ENCODE assay signal across 14 mouse cellular contexts in genomic region chr4:130820594-130821255, GRCm38 (mm10). TPM values are rescaled to one million over a fixed set of nuclear protein-coding genes. Genes with fewer than 3 reads are reported as not detected.
DNase-seq lines count a peak whose midpoint lies in the region; ATAC-seq and TF ChIP-seq lines count a peak whose summit lies in the region.
"Had no signal": no experiment of that assay in that cellular context is flagged by ENCODE, and none has a peak within 500 bp of the region (broad histone marks: within the 10 kb centered on the region; RNA-seq: fewer than 3 reads in every experiment).

No protein-coding gene starts in this region.

- no peak overlapping the region for H3ac ChIP-seq in myocyte (ENCODE audit: control insufficient read depth, insufficient read length)

- no peak overlapping the region for H3K9ac ChIP-seq in kidney, embryonic 14.5 days (ENCODE audit: low read depth, low read length)
- no peak overlapping the region for H3K9ac ChIP-seq in midbrain, embryonic 14.5 days (replicated peaks; ENCODE audit: low read length)
- H3K9ac ChIP-seq in midbrain, embryonic 13.5 days (replicated peaks): no peak overlapping the region
- no peak overlapping the region for H3K9ac ChIP-seq in heart, embryonic 15.5 days
- H3K9ac ChIP-seq: embryonic facial prominence, embryonic 13.5 days; forebrain, embryonic 13.5 days had no signal

- no peak for TF ChIP-seq POLR2A in myocyte (IDR thresholded peaks at IDR 0.05; ENCODE audit: insufficient read length, low read depth)

- no peak overlapping the region for H3K4me3 ChIP-seq in kidney, embryonic 14.5 days (ENCODE audit: low read length)
- no peak overlapping the region for H3K4me3 ChIP-seq in midbrain, embryonic 14.5 days (replicated peaks; ENCODE audit: low read depth, low read length)
- no peak overlapping the region for H3K4me3 ChIP-seq in midbrain, embryonic 13.5 days (replicated peaks)
- H3K4me3 ChIP-seq in heart, embryonic 15.5 days: no peak overlapping the region
- no peak overlapping the region for H3K4me3 ChIP-seq in myocyte
- H3K4me3 ChIP-seq: embryonic facial prominence, embryonic 13.5 days; forebrain, embryonic 13.5 days; left cerebral cortex, adult 2 months had no signal

- H3K27ac ChIP-seq in kidney, embryonic 14.5 days (ENCODE audit: low read depth, low read length): no peak overlapping the region
- H3K27ac ChIP-seq in midbrain, embryonic 14.5 days (replicated peaks; ENCODE audit: low read depth, low read length): 0 out of 2 replicates have a peak overlapping the region, but pooled peaks have one; percentile 20
- H3K27ac ChIP-seq in midbrain, embryonic 13.5 days: no peak overlapping the region
- peak overlapping the region; percentile 67 for H3K27ac ChIP-seq in heart, embryonic 15.5 days
- H3K27ac ChIP-seq: embryonic facial prominence, embryonic 13.5 days; forebrain, embryonic 13.5 days; left cerebral cortex, adult 2 months had no signal

- H3K36me3 ChIP-seq in kidney, embryonic 14.5 days (ENCODE audit: control insufficient read depth, insufficient read depth, low read length): peaks cover 9% of the 10 kb centered on the region
- H3K36me3 ChIP-seq in midbrain, embryonic 14.5 days (ENCODE audit: control insufficient read depth, insufficient read depth, low read length): peaks cover 54% of the 10 kb centered on the region
- peaks cover 50% of the 10 kb centered on the region for H3K36me3 ChIP-seq in midbrain, embryonic 13.5 days
- H3K36me3 ChIP-seq in heart, embryonic 15.5 days: 0 out of 2 replicates have a peak, but pooled peaks cover 8% of the 10 kb centered on the region
- no peaks in the 10 kb centered on the region for H3K36me3 ChIP-seq in myocyte (ENCODE audit: control insufficient read depth, insufficient read depth)

- DNase-seq in kidney, adult 9 months: peak; percentile 29
- no peak for DNase-seq in midbrain, embryonic 14.5 days
- DNase-seq in cerebellum, postnatal 14 days: no peak
- DNase-seq: adrenal gland, postnatal 36 days; cerebellum, postnatal 36 days; liver; right cerebral cortex, postnatal 14 days had no signal

- H3K9me3 ChIP-seq in kidney, embryonic 14.5 days (ENCODE audit: control insufficient read depth, low read length): no peaks in the 10 kb centered on the region
- no peaks in the 10 kb centered on the region for H3K9me3 ChIP-seq in midbrain, embryonic 14.5 days (ENCODE audit: control insufficient read depth, low read length)
- H3K9me3 ChIP-seq in midbrain, embryonic 13.5 days: no peaks in the 10 kb centered on the region
- H3K9me3 ChIP-seq in heart, embryonic 15.5 days (replicated peaks): no peaks in the 10 kb centered on the region
- H3K9me3 ChIP-seq: embryonic facial prominence, embryonic 13.5 days; forebrain, embryonic 13.5 days had no signal

- no peaks in the 10 kb centered on the region for H3K79me2 ChIP-seq in myocyte (ENCODE audit: control insufficient read depth, insufficient read depth)

- H3K4me2 ChIP-seq in kidney, embryonic 14.5 days (replicated peaks; ENCODE audit: low read depth, low read length): no peak overlapping the region
- H3K4me2 ChIP-seq in midbrain, embryonic 14.5 days (ENCODE audit: low read length): no peak overlapping the region
- no peak overlapping the region for H3K4me2 ChIP-seq in midbrain, embryonic 13.5 days (replicated peaks)
- no peak overlapping the region for H3K4me2 ChIP-seq in heart, embryonic 15.5 days
- H3K4me2 ChIP-seq in myocyte (ENCODE audit: low read depth): no peak overlapping the region
- H3K4me2 ChIP-seq: embryonic facial prominence, embryonic 13.5 days; forebrain, embryonic 13.5 days had no signal

- ATAC-seq in kidney, embryonic 14.5 days (ENCODE audit: low FRiP score, low TSS enrichment): no peak
- no peak for ATAC-seq in midbrain, embryonic 14.5 days (ENCODE audit: low FRiP score, low TSS enrichment)
- ATAC-seq in midbrain, embryonic 13.5 days: no peak
- ATAC-seq in heart, embryonic 15.5 days (replicated peaks; ENCODE audit: insufficient number of reproducible peaks, insufficient read depth, low FRiP score, low read depth): no peak
- ATAC-seq: forebrain, embryonic 13.5 days had no signal

- WGBS in kidney, embryonic 14.5 days: 79% methylated on average over 7 of the region's 7 CpGs
- 80% methylated on average over 7 of the region's 7 CpGs for WGBS in midbrain, embryonic 14.5 days
- WGBS in midbrain, embryonic 13.5 days: 85% methylated on average over 7 of the region's 7 CpGs
- 70% methylated on average over 7 of the region's 7 CpGs for WGBS in heart, embryonic 15.5 days

- no peaks in the 10 kb centered on the region for H3K4me1 ChIP-seq in kidney, embryonic 14.5 days (ENCODE audit: control insufficient read depth, insufficient read depth, low read length)
- H3K4me1 ChIP-seq in midbrain, embryonic 14.5 days (ENCODE audit: control insufficient read depth, insufficient read depth, low read length): peaks cover 2% of the 10 kb centered on the region; the same call in 1 of the 2 replicates
- peaks cover 3% of the 10 kb centered on the region for H3K4me1 ChIP-seq in midbrain, embryonic 13.5 days (replicated peaks)
- H3K4me1 ChIP-seq in heart, embryonic 15.5 days (replicated peaks): 0 out of 2 replicates have a peak, but pooled peaks cover 4% of the 10 kb centered on the region

- no peaks in the 10 kb centered on the region for H3K27me3 ChIP-seq in kidney, embryonic 14.5 days (ENCODE audit: control insufficient read depth, insufficient read depth, low read length)
- no peaks in the 10 kb centered on the region for H3K27me3 ChIP-seq in midbrain, embryonic 14.5 days (ENCODE audit: control insufficient read depth, insufficient read depth, low read length)
- H3K27me3 ChIP-seq in midbrain, embryonic 13.5 days: no peaks in the 10 kb centered on the region
- no peaks in the 10 kb centered on the region for H3K27me3 ChIP-seq in heart, embryonic 15.5 days
- H3K27me3 ChIP-seq in myocyte (ENCODE audit: control insufficient read depth, insufficient read depth, insufficient read length): no peaks in the 10 kb centered on the region
- H3K27me3 ChIP-seq: embryonic facial prominence, embryonic 13.5 days; forebrain, embryonic 13.5 days had no signal

TF ChIP-seq in myocyte, 11 proteins besides CTCF, POLR2A, EP300 and RAD21:
- TF ChIP-seq TCF3 (IDR thresholded peaks at IDR 0.05; ENCODE audit: insufficient read length, low read depth): no peak
- peak in 2 of 3 experiments; percentile 1 to 83 for TF ChIP-seq MYOG (IDR thresholded peaks at IDR 0.05; ENCODE audit: control insufficient read depth in 1 of 3, insufficient read depth in 1 of 3, insufficient read length in 2 of 3, low read depth in 2 of 3)
- TF ChIP-seq MYOD1 (IDR thresholded peaks at IDR 0.05; ENCODE audit: control insufficient read depth in 1 of 3, insufficient read length in 2 of 3, low read depth in 2 of 3): peak in 1 of 3 experiments; percentile 74
- no peak for TF ChIP-seq E2F4 (IDR thresholded peaks at IDR 0.05; ENCODE audit: insufficient read depth)
TF ChIP-seq in myocyte: peak in this region for 2.

RNA-seq across cellular contexts. Expression of gene Sdc3, which starts 28.4 kb away (rescaled TPM):
- 9.6 and 15.8 TPM in 2 replicates for polyA plus RNA-seq in kidney, embryonic 14.5 days (2014; fragmentation: Nextera tagmentation; extraction: Ambion mirVana)
- polyA plus RNA-seq in midbrain, embryonic 14.5 days (2014; fragmentation: Nextera tagmentation; extraction: Ambion mirVana): 95.3 and 95.7 TPM in 2 replicates
- 72.3 and 72.9 TPM in 2 replicates for polyA plus RNA-seq in midbrain, embryonic 13.5 days (2015; fragmentation: Nextera tagmentation; extraction: Ambion mirVana)
- 18.4 and 28.4 TPM in 2 replicates for polyA plus RNA-seq in heart, embryonic 15.5 days (2015; fragmentation: Nextera tagmentation; extraction: Ambion mirVana)
- 15.8 TPM for polyA plus RNA-seq in myocyte (2012; fragmentation: generic; extraction: Trizol)

Comparison
In these comparisons a context has a peak if more than half of its experiments do, and no peak if none do; other contexts are left out.
1. H3K27ac ChIP-seq: peak in midbrain, embryonic 14.5 days (single experiment) and heart, embryonic 15.5 days (single experiment); none in kidney, embryonic 14.5 days (single experiment) and midbrain, embryonic 13.5 days (single experiment).